Mouse (Mus musculus) limb, embryonic 14.5 days (tissue): Measurements from ENCODE around the gene Clec3b. TPM values are rescaled to one million over a fixed set of nuclear protein-coding genes. Genes with fewer than 3 reads are reported as not detected.

Experiments used
- ATAC-seq: fragments of 200-750 bp; cut with Nextera tagmentation; 2 replicates; pipeline ENCODE4 v1.8.0; 2017; ENCODE audit warnings: low read depth, moderate number of reproducible peaks, moderate TSS enrichment; ENCODE audit not compliant: low FRiP score
- DNase-seq: peaks from one replicate; pipeline ENCODE4 v3.0.0-alpha.2; 2015; ENCODE audit warnings: low spot score
- H3K27ac ChIP-seq: fragments of 300-500 bp; sonication (generic); replicated peaks from 2 replicates; pipeline ENCODE4 v1.5.1; 2014; ENCODE audit warnings: low read depth, mild to moderate bottlenecking, low read length, moderate library complexity, mixed read lengths
- H3K27me3 ChIP-seq: fragments of 300-500 bp; sonication (generic); 2 replicates; pipeline ENCODE4 v1.6.1; 2014; ENCODE audit warnings: low read length, mixed read lengths; ENCODE audit not compliant: control insufficient read depth, insufficient read depth
- H3K36me3 ChIP-seq: fragments of 300-500 bp; sonication (generic); 2 replicates; pipeline ENCODE4 v1.6.1; 2014; ENCODE audit warnings: mild to moderate bottlenecking, low read length, moderate library complexity, mixed read lengths; ENCODE audit not compliant: control insufficient read depth, insufficient read depth
- H3K4me1 ChIP-seq: fragments of 300-500 bp; sonication (generic); 2 replicates; pipeline ENCODE4 v1.6.1; 2014; ENCODE audit warnings: antibody characterized with exemption, low read length, mixed read lengths; ENCODE audit not compliant: control insufficient read depth, insufficient read depth
- H3K4me2 ChIP-seq: fragments of 300-500 bp; sonication (generic); replicated peaks from 2 replicates; pipeline ENCODE4 v1.6.1; 2014; ENCODE audit warnings: low read depth, mild to moderate bottlenecking, low read length, moderate library complexity; ENCODE audit not compliant: severe bottlenecking
- H3K4me3 ChIP-seq: fragments of 300-500 bp; sonication (generic); replicated peaks from 2 replicates; pipeline ENCODE4 v1.5.1; 2014; ENCODE audit warnings: low read length
- H3K9ac ChIP-seq: fragments of 300-500 bp; sonication (generic); 2 replicates; pipeline ENCODE4 v1.6.1; 2014; ENCODE audit warnings: mild to moderate bottlenecking, low read depth, low read length, moderate library complexity; ENCODE audit not compliant: severe bottlenecking
- H3K9me3 ChIP-seq: fragments of 300-500 bp; sonication (generic); 2 replicates; pipeline ENCODE4 v1.6.1; 2016; ENCODE audit warnings: low read length; ENCODE audit not compliant: control insufficient read depth
- POLR2A ChIP-seq: fragments of 200-500 bp; IDR thresholded peaks from 2 replicates; pipeline ENCODE4 v1.8.0; 2012; ENCODE audit warnings: inconsistent platforms, mild to moderate bottlenecking, moderate library complexity, borderline replicate concordance; ENCODE audit not compliant: insufficient read depth, insufficient read length; ENCODE audit errors: extremely low read depth
- WGBS: fragments of 180-500 bp; shearing (Covaris S2); extraction: QIAGEN DNeasy Blood & Tissue Kit; methylation state at CpG from one replicate; pipeline ENCODE4 v1.1.7; 2014; 5-methylcytosine and 5-hydroxymethylcytosine counted together
- polyA plus RNA-seq, 2 experiments: library from polyadenylated mRNA; depleted of rRNA in 1 of 2; stranded (reverse) in 1 of 2; unstranded in 1 of 2; fragments of >200 nt; fragmentation: Nextera tagmentation in 1 of 2; extraction: Ambion mirVana in 1 of 2; gene quantifications; 2 replicates each; pipeline versions ENCODE4 v1.2.1 to v1.2.3; 2012 to 2014

The Clec3b gene
- polyA plus RNA-seq, 2 experiments, result 1.6 to 21.0 TPM

DNA sequence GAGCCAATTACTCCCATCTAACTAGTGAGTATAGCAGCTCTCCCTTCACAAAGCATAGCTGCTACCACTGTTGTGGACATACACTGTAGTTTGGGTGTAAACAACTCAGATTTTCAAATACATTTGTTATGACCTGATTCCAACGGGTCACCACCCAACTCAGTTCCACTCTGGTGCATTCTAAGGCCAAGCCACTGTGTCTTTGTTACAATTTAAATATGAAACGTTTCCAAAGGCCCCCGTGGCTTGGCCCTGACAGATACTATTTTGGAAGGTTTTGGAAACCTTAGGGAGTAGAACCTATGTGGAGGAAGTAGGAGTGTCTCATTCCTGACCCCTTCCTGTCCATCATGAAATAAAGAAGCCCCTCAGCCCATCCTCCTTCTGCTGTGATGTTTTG is 49.4 kb downstream of the Clec3b start:
- Histone ChIP-seq H3K27ac (no peak overlapping the region), H3K27me3 (no peaks in the 10 kb centered on the region), H3K4me1 (no peaks in the 10 kb centered on the region), H3K4me2 (no peak overlapping the region), H3K9ac (no peak overlapping the region), H3K9me3 (no peaks in the 10 kb centered on the region), H3K36me3 (no peaks in the 10 kb centered on the region), H3K4me3 (no peak overlapping the region)
- no peak for TF ChIP-seq POLR2A
- DNase-seq (no peak), ATAC-seq (no peak)
- WGBS, result 73% methylated on average over 3 of the region's 3 CpGs

DNA sequence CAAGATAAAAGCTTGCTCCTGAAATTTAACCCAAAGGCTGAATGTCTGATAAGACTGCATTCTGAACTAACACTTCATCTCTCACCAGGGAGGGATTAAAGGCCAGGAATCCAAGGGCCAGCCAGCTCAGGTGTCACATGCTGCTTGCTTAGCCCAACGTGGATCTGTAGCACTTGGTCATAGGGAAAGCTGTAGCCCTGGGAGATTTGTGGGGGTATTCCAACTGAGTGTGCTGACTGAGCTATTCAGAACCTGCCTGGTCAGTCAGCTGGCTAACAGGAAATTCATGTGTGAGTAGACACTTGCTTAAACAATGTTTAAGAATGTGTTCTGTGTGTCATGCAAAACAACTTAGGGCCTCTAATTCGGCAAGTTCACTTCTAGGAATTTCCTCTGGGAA is 55.8 kb downstream of the Clec3b start:
- no peak overlapping the region for H3K27ac ChIP-seq
- no peaks in the 10 kb centered on the region for H3K9me3 ChIP-seq
- no peak overlapping the region for H3K4me3 ChIP-seq
- no peak for ATAC-seq
- no peak for TF ChIP-seq POLR2A
- no peaks in the 10 kb centered on the region for H3K4me1 ChIP-seq
- no peaks in the 10 kb centered on the region for H3K27me3 ChIP-seq
- H3K4me2 ChIP-seq, result no peak overlapping the region
- no peak for DNase-seq
- no peaks in the 10 kb centered on the region for H3K36me3 ChIP-seq
- H3K9ac ChIP-seq, result no peak overlapping the region
- 35% methylated on average over 2 of the region's 2 CpGs for WGBS

- DNase-seq (no peak), ATAC-seq (no peak)
- H3K27ac ChIP-seq, result no peak overlapping the region
- no peaks in the 10 kb centered on the region for H3K27me3 ChIP-seq
- H3K9ac ChIP-seq, result no peak overlapping the region
- TF ChIP-seq POLR2A, result no peak
- no peak overlapping the region for H3K4me2 ChIP-seq
- WGBS, result 86% methylated on average over 2 of the region's 2 CpGs
- H3K4me3 ChIP-seq, result no peak overlapping the region
- no peaks in the 10 kb centered on the region for H3K9me3 ChIP-seq
- H3K36me3 ChIP-seq, result no peaks in the 10 kb centered on the region
- no peaks in the 10 kb centered on the region for H3K4me1 ChIP-seq
Measured at GRCm38 (mm10) chr9:123206948-123207347, 56.2 kb downstream of the Clec3b start.

Other genes with a start within 250 kb of the Clec3b start
- 9.7 and 13.3 TPM in 2 replicates for gene Zfp105, start 227.9 kb upstream of the Clec3b start, polyA plus RNA-seq (2012; rRNA removed)
- 17.4 and 18.8 TPM in 2 replicates for gene Zfp105, start 227.9 kb upstream of the Clec3b start, polyA plus RNA-seq (2014; fragmentation: Nextera tagmentation; extraction: Ambion mirVana)
- 17.6 and 19.3 TPM in 2 replicates for gene 1110059G10Rik, start 199.9 kb upstream of the Clec3b start, polyA plus RNA-seq (2012; rRNA removed)
- 34.5 and 38.0 TPM in 2 replicates for gene 1110059G10Rik, start 199.9 kb upstream of the Clec3b start, polyA plus RNA-seq (2014; fragmentation: Nextera tagmentation; extraction: Ambion mirVana)
- 44.9 and 60.3 TPM in 2 replicates for gene Kif15, start 199.9 kb upstream of the Clec3b start, polyA plus RNA-seq (2012; rRNA removed)
- gene Kif15, start 199.9 kb upstream of the Clec3b start, polyA plus RNA-seq (2014; fragmentation: Nextera tagmentation; extraction: Ambion mirVana), result 36.6 and 39.6 TPM in 2 replicates
- 17.1 and 18.3 TPM in 2 replicates for gene Tmem42, start 129.6 kb upstream of the Clec3b start, polyA plus RNA-seq (2012; rRNA removed)
- 26.2 and 30.1 TPM in 2 replicates for gene Tmem42, start 129.6 kb upstream of the Clec3b start, polyA plus RNA-seq (2014; fragmentation: Nextera tagmentation; extraction: Ambion mirVana)
- 0.41 and 0.45 TPM in 2 replicates for gene Tgm4, start 116.2 kb upstream of the Clec3b start, polyA plus RNA-seq (2012; rRNA removed)
- 0.47 and 0.59 TPM in 2 replicates for gene Tgm4, start 116.2 kb upstream of the Clec3b start, polyA plus RNA-seq (2014; fragmentation: Nextera tagmentation; extraction: Ambion mirVana)
- gene Zdhhc3, start 37.7 kb upstream of the Clec3b start, polyA plus RNA-seq (2012; rRNA removed), result 63.5 and 101 TPM in 2 replicates
- 58.1 and 61.5 TPM in 2 replicates for gene Zdhhc3, start 37.7 kb upstream of the Clec3b start, polyA plus RNA-seq (2014; fragmentation: Nextera tagmentation; extraction: Ambion mirVana)
- 81.1 and 109 TPM in 2 replicates for gene Exosc7, start 37.7 kb upstream of the Clec3b start, polyA plus RNA-seq (2012; rRNA removed)
- 96.5 and 105 TPM in 2 replicates for gene Exosc7, start 37.7 kb upstream of the Clec3b start, polyA plus RNA-seq (2014; fragmentation: Nextera tagmentation; extraction: Ambion mirVana)
- 6.1 and 7.1 TPM in 2 replicates for gene Cdcp1, start 65.1 kb downstream of the Clec3b start, polyA plus RNA-seq (2012; rRNA removed)
- gene Cdcp1, start 65.1 kb downstream of the Clec3b start, polyA plus RNA-seq (2014; fragmentation: Nextera tagmentation; extraction: Ambion mirVana), result 9.1 and 9.3 TPM in 2 replicates
- 32.0 and 54.9 TPM in 2 replicates for gene Tmem158, start 109.8 kb downstream of the Clec3b start, polyA plus RNA-seq (2012; rRNA removed)
- 19.6 and 24.0 TPM in 2 replicates for gene Tmem158, start 109.8 kb downstream of the Clec3b start, polyA plus RNA-seq (2014; fragmentation: Nextera tagmentation; extraction: Ambion mirVana)
- gene Lars2, start 216.0 kb downstream of the Clec3b start, polyA plus RNA-seq (2012; rRNA removed), result 561 and 678 TPM in 2 replicates
- gene Lars2, start 216.0 kb downstream of the Clec3b start, polyA plus RNA-seq (2014; fragmentation: Nextera tagmentation; extraction: Ambion mirVana), result 1,575 and 1,593 TPM in 2 replicates